Mouse (Mus musculus): Measurements from ENCODE around the gene 2210408I21Rik.

DNA sequence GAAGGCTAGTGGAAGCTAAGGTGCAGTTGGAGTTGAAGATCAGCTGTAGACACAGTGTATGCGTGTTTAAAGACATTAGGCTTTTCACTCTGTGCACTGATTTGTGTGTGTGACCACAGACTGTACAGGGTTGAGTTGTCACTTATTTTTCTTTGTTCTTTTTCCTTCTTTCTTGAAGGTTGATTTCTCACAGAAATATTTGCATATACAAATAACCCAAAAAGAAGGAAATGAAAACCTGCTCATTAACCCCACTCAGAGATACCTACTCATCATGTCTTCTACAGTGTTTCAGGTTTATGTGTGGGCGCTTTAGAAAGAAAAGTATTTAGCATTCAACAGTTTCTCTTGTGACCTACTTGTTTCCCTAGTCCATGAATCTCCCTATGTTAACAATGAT lies 5.5 kb downstream of the 2210408I21Rik start:
- TF ChIP-seq MYOD1 (IDR thresholded peaks at IDR 0.05; ENCODE audit: control insufficient read depth, insufficient read length, low read depth) (no peak), CEBPB (IDR thresholded peaks at IDR 0.05; ENCODE audit: low read depth) (no peak), CTCF (IDR thresholded peaks at IDR 0.05; ENCODE audit: control insufficient read depth, insufficient read depth, insufficient read length) (no peak)
